Mouse (Mus musculus) heart, postnatal 0 days (tissue): ENCODE results near the gene Cchcr1.
A peak's percentile ranks its signal among the peaks of the same experiment; 100 is the strongest.

Experiments
- CTCF ChIP-seq: IDR thresholded peaks from 2 replicates; pipeline ENCODE4 v1.5.1; 2016; ENCODE audit warnings: antibody characterized with exemption, control low read depth, low read depth
- EP300 ChIP-seq: IDR thresholded peaks from 2 replicates; pipeline ENCODE4 v1.6.1; 2016; ENCODE audit warnings: antibody characterized with exemption, low read depth

GRCm38 (mm10) chr17:35509284-35509683, 7.6 kb upstream of the Cchcr1 start:
- TF ChIP-seq CTCF (peak; percentile 63), EP300 (no peak)
